Mouse (Mus musculus) bone marrow, adult 2 months (tissue): ENCODE data around the gene Gphn. TPM values are rescaled to one million over a fixed set of nuclear protein-coding genes. Genes with fewer than 3 reads are reported as not detected.

Experiments used
- H3K27ac ChIP-seq: fragments of 200-500 bp; 2 replicates; pipeline ENCODE4 v1.5.1; 2012; ENCODE audit warnings: low read depth, mild to moderate bottlenecking, control low read depth, inconsistent platforms, low read length; ENCODE audit not compliant: control insufficient read depth, poor library complexity, insufficient read depth
- H3K4me1 ChIP-seq: fragments of 200-500 bp; 2 replicates; pipeline ENCODE4 v1.6.1; 2011; ENCODE audit warnings: low read length; ENCODE audit not compliant: control insufficient read depth, insufficient read depth
- H3K4me3 ChIP-seq: fragments of 200-500 bp; replicated peaks from 2 replicates; pipeline ENCODE3; 2011; ENCODE audit warnings: mild to moderate bottlenecking, low read depth, low read length, control low read depth; ENCODE audit not compliant: control insufficient read depth
- CTCF ChIP-seq: fragments of 200-500 bp; IDR thresholded peaks from 2 replicates; pipeline ENCODE4 v1.5.1; 2011; ENCODE audit warnings: low read length, control low read depth; ENCODE audit not compliant: control insufficient read depth, insufficient read depth
- POLR2A ChIP-seq: fragments of 200-500 bp; IDR thresholded peaks from 2 replicates; pipeline ENCODE4 v1.6.1; 2011; ENCODE audit warnings: low read depth, mild to moderate bottlenecking, control low read depth, low read length, borderline replicate concordance; ENCODE audit not compliant: control insufficient read depth
- WGBS: fragments of 180-500 bp; shearing (Covaris S2); methylation state at CpG from one replicate; pipeline ENCODE4 v1.1.7; 2018; 5-methylcytosine and 5-hydroxymethylcytosine counted together
- polyA plus RNA-seq: library from polyadenylated mRNA; stranded (reverse); fragments of >200 nt; gene quantifications from 2 replicates; pipeline ENCODE4 v1.2.4, GENCODE M21; 2011; ENCODE audit warnings: low replicate concordance; ENCODE audit not compliant: missing spikeins, insufficient read depth, insufficient read length

Gphn gene
- polyA plus RNA-seq, 1 experiment, result 3.7 TPM

- no peak overlapping the region for H3K4me3 ChIP-seq
- 51% methylated on average over 2 of the region's 2 CpGs for WGBS
- no peak overlapping the region for H3K27ac ChIP-seq
- no peaks in the 10 kb centered on the region for H3K4me1 ChIP-seq
- TF ChIP-seq CTCF, result no peak
- no peak for TF ChIP-seq POLR2A
Observed at GRCm38 (mm10) chr12:78659718-78660304, 433.6 kb downstream of the Gphn start.

- TF ChIP-seq CTCF, result no peak
- no peak for TF ChIP-seq POLR2A
- H3K4me1 ChIP-seq, result no peaks in the 10 kb centered on the region
- H3K4me3 ChIP-seq, result no peak overlapping the region
- 79% methylated on average over 5 of the region's 5 CpGs for WGBS
- H3K27ac ChIP-seq, result no peak overlapping the region
Observed at GRCm38 (mm10) chr12:78678101-78678806, 452.1 kb downstream of the Gphn start.

GRCm38 (mm10) chr12:78678807-78679189, 452.6 kb downstream of the Gphn start:
- Histone ChIP-seq H3K4me3 (no peak overlapping the region), H3K4me1 (no peaks in the 10 kb centered on the region), H3K27ac (no peak overlapping the region)
- no peak for TF ChIP-seq CTCF
- TF ChIP-seq POLR2A, result no peak
- 76% methylated on average over 2 of the region's 2 CpGs for WGBS

DNA sequence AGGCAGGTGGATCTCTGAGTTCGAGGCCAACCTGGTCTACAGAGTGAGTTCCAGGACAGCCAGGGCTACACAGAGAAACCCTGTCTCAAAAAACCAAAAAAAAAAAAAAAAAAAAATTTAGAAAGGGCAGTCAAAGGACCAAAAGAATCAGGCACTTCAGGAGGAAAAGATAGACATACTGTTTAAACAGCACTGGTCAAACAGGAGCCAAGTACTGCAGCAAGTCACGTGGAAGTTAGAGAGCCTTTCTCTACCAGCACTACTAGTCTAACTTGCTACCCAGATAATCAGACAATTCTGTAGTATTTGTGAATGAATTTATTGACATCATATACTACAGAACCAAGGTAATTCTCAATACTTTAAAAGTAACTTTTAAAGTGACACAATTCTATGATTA, 454.9 kb downstream of the Gphn start:
- H3K27ac ChIP-seq, result no peak overlapping the region
- whole genome bisulfite sequencing, result 82% methylated on average over 2 of the region's 2 CpGs
- no peaks in the 10 kb centered on the region for H3K4me1 ChIP-seq
- TF ChIP-seq POLR2A (no peak), CTCF (no peak)
- H3K4me3 ChIP-seq, result no peak overlapping the region

- WGBS, result 76% methylated on average over 4 of the region's 4 CpGs
- no peak for TF ChIP-seq CTCF
- TF ChIP-seq POLR2A, result no peak
Observed at GRCm38 (mm10) chr12:78682279-78682678, 456.1 kb downstream of the Gphn start.

DNA sequence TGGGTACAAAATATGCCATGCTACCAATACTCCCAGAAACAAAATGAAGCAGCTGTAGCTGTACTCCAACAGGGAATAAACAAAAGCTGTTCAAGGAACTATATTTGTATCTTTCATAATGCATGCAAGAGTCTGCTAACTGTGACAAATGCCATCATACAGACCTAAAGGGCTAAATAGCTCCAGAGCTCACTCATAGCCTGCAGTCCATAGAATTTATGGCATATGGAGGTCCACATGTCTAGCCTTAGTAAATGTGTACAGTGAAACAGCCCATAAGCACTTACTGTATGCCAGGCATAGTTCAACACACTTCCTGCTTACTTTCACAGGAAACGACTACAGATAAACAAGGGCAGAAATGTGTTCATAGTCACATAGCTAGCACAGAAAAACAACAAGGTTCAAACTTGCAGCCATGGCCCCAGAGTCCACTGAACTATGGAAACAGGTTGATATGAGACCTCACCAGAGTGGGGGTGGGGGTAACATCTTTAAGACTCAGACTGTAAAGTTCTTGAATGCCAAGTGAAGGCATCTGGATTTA, 459.6 kb downstream of the Gphn start:
- TF ChIP-seq POLR2A (no peak), CTCF (no peak)
- H3K27ac ChIP-seq, result no peak overlapping the region
- H3K4me3 ChIP-seq, result no peak overlapping the region
- no peaks in the 10 kb centered on the region for H3K4me1 ChIP-seq
- WGBS, result 53% methylated on average over 1 of the region's 1 CpGs

More at GRCm38 (mm10) chr12:78682279-78682678, 456.1 kb downstream of the Gphn start:
- no peak overlapping the region for H3K4me3 ChIP-seq
- no peaks in the 10 kb centered on the region for H3K4me1 ChIP-seq
- no peak overlapping the region for H3K27ac ChIP-seq

- no peak for TF ChIP-seq CTCF
- no peak for TF ChIP-seq POLR2A
- H3K27ac ChIP-seq, result no peak overlapping the region
- H3K4me3 ChIP-seq, result no peak overlapping the region
- no peaks in the 10 kb centered on the region for H3K4me1 ChIP-seq
- 83% methylated on average over 5 of the region's 5 CpGs for WGBS
Observed at GRCm38 (mm10) chr12:78688876-78689275, 462.7 kb downstream of the Gphn start.

- TF ChIP-seq CTCF (no peak), POLR2A (no peak)
- H3K27ac ChIP-seq, result no peak within 1 kb of the TSS
- H3K4me1 ChIP-seq, result no peaks in the 10 kb centered on the region
- no peak within 1 kb of the TSS for H3K4me3 ChIP-seq
- WGBS, result 69% methylated on average over 1 of the region's 1 CpGs
Observed at GRCm38 (mm10) chr12:78691325-78691724, 465.1 kb downstream of the Gphn start, which contains the start of gene Fam71d. TSS of gene Fam71d (plus strand) at chr12:78691535.
